Mouse (Mus musculus) forebrain, embryonic 15.5 days (tissue): ENCODE results near the gene Agfg1. TPM values are rescaled to one million over a fixed set of nuclear protein-coding genes. Genes with fewer than 3 reads are reported as not detected.
"Not testable (repeated sequence)": the region's sequence is repeated elsewhere in the genome, so short reads cannot be mapped to it uniquely, and the experiment has no call there.

ENCODE experiments used
- ATAC-seq: fragments of 200-750 bp; cut with Nextera tagmentation; replicated peaks from 2 replicates; pipeline ENCODE4 v1.8.0; 2017; ENCODE audit warnings: mild to moderate bottlenecking, moderate TSS enrichment, moderate library complexity
- H3K27ac ChIP-seq: fragments of 300-500 bp; sonication (generic); replicated peaks from 2 replicates; pipeline ENCODE4 v1.5.1; 2015; ENCODE audit warnings: mild to moderate bottlenecking, inconsistent platforms
- H3K27me3 ChIP-seq: fragments of 300-500 bp; sonication (generic); 2 replicates; pipeline ENCODE4 v1.6.1; 2015; ENCODE audit warnings: inconsistent platforms
- H3K36me3 ChIP-seq: fragments of 300-500 bp; sonication (generic); 2 replicates; pipeline ENCODE4 v1.6.1; 2015; ENCODE audit warnings: mild to moderate bottlenecking, inconsistent platforms
- H3K4me1 ChIP-seq: fragments of 300-500 bp; sonication (generic); 2 replicates; pipeline ENCODE4 v1.6.1; 2015; ENCODE audit warnings: inconsistent platforms
- H3K4me2 ChIP-seq: fragments of 300-500 bp; sonication (generic); replicated peaks from 2 replicates; pipeline ENCODE4 v1.6.1; 2015; ENCODE audit warnings: mild to moderate bottlenecking, inconsistent platforms
- H3K4me3 ChIP-seq: fragments of 300-500 bp; sonication (generic); 2 replicates; pipeline ENCODE4 v1.5.1; 2015; ENCODE audit warnings: mild to moderate bottlenecking, inconsistent platforms
- H3K9ac ChIP-seq: fragments of 300-500 bp; sonication (generic); replicated peaks from 2 replicates; pipeline ENCODE4 v1.6.1; 2015; ENCODE audit warnings: mild to moderate bottlenecking, inconsistent platforms
- H3K9me3 ChIP-seq: fragments of 300-500 bp; sonication (generic); 2 replicates; pipeline ENCODE4 v1.6.1; 2016; ENCODE audit warnings: inconsistent platforms
- WGBS: fragments of 180-500 bp; shearing (Covaris S2); methylation state at CpG from one replicate; pipeline ENCODE4 v1.1.7; 2015; ENCODE audit warnings: mixed read lengths; 5-methylcytosine and 5-hydroxymethylcytosine counted together
- polyA plus RNA-seq: library from polyadenylated mRNA; unstranded; fragments of >200 nt; fragmentation: Nextera tagmentation; extraction: Ambion mirVana; gene quantifications from 2 replicates; pipeline ENCODE4 v1.2.1, GENCODE M21; 2015

Agfg1 gene
- polyA plus RNA-seq, 1 experiment from 2014 or later = 36.8 TPM

DNA sequence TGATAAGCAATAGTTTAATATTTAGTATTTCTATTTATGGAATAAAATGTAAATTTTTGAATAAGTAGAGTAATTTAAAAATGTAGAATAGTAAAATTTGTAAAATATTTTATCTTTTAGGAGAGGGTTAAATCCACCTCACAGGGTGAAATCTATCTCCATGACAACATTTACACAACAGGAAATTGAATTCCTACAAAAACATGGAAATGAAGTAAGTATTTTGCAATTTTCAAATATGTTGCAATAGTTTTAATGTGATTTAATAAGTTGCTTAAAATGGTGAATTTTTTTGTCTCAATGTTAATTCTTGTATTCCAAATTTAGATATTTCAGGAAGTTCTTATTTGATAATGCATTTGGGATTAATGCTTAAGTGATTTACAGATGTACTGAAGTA, 19.0 kb downstream of the Agfg1 start:
- no peaks in the 10 kb centered on the region for H3K4me1 ChIP-seq
- no peak overlapping the region for H3K27ac ChIP-seq
- H3K4me2 ChIP-seq = no peak overlapping the region
- no peaks in the 10 kb centered on the region for H3K9me3 ChIP-seq
- no peaks in the 10 kb centered on the region for H3K27me3 ChIP-seq
- no peaks in the 10 kb centered on the region for H3K36me3 ChIP-seq
- H3K4me3 ChIP-seq = no peak overlapping the region
- no peak overlapping the region for H3K9ac ChIP-seq
- ATAC-seq = no peak

GRCm38 (mm10) chr1:82860391-82860790, 21.1 kb downstream of the Agfg1 start:
- 94% methylated on average over 4 of the region's 4 CpGs for WGBS
- no peak for ATAC-seq
- no peaks in the 10 kb centered on the region for H3K4me1 ChIP-seq
- no peaks in the 10 kb centered on the region for H3K27me3 ChIP-seq
- no peak overlapping the region for H3K9ac ChIP-seq
- no peak overlapping the region for H3K4me2 ChIP-seq
- H3K4me3 ChIP-seq = no peak overlapping the region
- no peaks in the 10 kb centered on the region for H3K36me3 ChIP-seq
- no peaks in the 10 kb centered on the region for H3K9me3 ChIP-seq
- no peak overlapping the region for H3K27ac ChIP-seq

DNA sequence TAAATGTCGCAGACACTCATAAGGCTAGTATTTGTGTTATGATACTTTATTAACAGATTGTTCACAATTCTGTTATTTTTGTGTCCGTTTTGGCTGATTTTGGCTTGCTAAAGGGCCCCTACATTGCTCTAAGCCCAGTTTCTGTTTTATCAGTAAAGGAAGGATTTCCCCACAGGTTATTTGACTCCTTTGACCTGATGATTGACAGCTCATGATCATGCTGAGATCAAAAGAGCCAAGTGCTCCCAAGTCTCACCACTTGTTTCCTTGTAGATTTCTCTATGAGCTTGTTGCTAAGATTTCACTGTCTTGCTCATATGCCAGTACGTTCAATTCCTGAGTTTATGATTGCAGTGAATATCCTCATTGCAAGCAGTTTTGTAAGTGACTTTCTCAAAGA, 30.9 kb downstream of the Agfg1 start:
- H3K9ac ChIP-seq = no peak overlapping the region
- H3K4me3 ChIP-seq = no peak overlapping the region
- no peaks in the 10 kb centered on the region for H3K9me3 ChIP-seq

GRCm38 (mm10) chr1:82879172-82879571, 39.9 kb downstream of the Agfg1 start:
- no peaks in the 10 kb centered on the region for H3K27me3 ChIP-seq

More for the DNA sequence above, 30.9 kb downstream of the Agfg1 start:
- H3K27me3 ChIP-seq = no peaks in the 10 kb centered on the region
- no peak overlapping the region for H3K4me2 ChIP-seq
- peaks cover 9% of the 10 kb centered on the region for H3K36me3 ChIP-seq
- H3K27ac ChIP-seq = no peak overlapping the region
- 90% methylated on average over 3 of the region's 3 CpGs for WGBS
- H3K4me1 ChIP-seq = no peaks in the 10 kb centered on the region
- ATAC-seq = no peak

GRCm38 (mm10) chr1:82880196-82880595, 40.9 kb downstream of the Agfg1 start:
- H3K9ac ChIP-seq = no peak overlapping the region
- H3K36me3 ChIP-seq = peaks cover 28% of the 10 kb centered on the region
- H3K4me2 ChIP-seq = no peak overlapping the region
- no peak overlapping the region for H3K27ac ChIP-seq
- WGBS = 71% methylated on average over 8 of the region's 8 CpGs
- no peak for ATAC-seq
- H3K4me1 ChIP-seq = no peaks in the 10 kb centered on the region
- H3K9me3 ChIP-seq = no peaks in the 10 kb centered on the region
- no peaks in the 10 kb centered on the region for H3K27me3 ChIP-seq
- no peak overlapping the region for H3K4me3 ChIP-seq

More at GRCm38 (mm10) chr1:82879172-82879571, 39.9 kb downstream of the Agfg1 start:
- Histone ChIP-seq H3K4me2 (no peak overlapping the region), H3K36me3 (peaks cover 24% of the 10 kb centered on the region), H3K9ac (no peak overlapping the region), H3K27ac (no peak overlapping the region), H3K4me3 (no peak overlapping the region), H3K9me3 (no peaks in the 10 kb centered on the region), H3K4me1 (no peaks in the 10 kb centered on the region)
- no peak for ATAC-seq
- WGBS = 83% methylated on average over 2 of the region's 2 CpGs

GRCm38 (mm10) chr1:82893269-82893668, 54.0 kb downstream of the Agfg1 start:
- Histone ChIP-seq H3K4me1 (no peaks in the 10 kb centered on the region), H3K27ac (no peak overlapping the region), H3K9me3 (no peaks in the 10 kb centered on the region), H3K27me3 (no peaks in the 10 kb centered on the region), H3K9ac (no peak overlapping the region), H3K4me3 (no peak overlapping the region), H3K4me2 (no peak overlapping the region), H3K36me3 (peaks cover 28% of the 10 kb centered on the region)
- 94% methylated on average over 7 of the region's 7 CpGs for WGBS
- ATAC-seq = no peak

- Histone ChIP-seq H3K4me2 (no peak overlapping the region), H3K36me3 (peaks cover 16% of the 10 kb centered on the region; the same call in 1 of the 2 replicates), H3K27me3 (no peaks in the 10 kb centered on the region), H3K9me3 (no peaks in the 10 kb centered on the region), H3K9ac (no peak overlapping the region), H3K4me3 (no peak overlapping the region), H3K27ac (no peak overlapping the region), H3K4me1 (no peaks in the 10 kb centered on the region)
- ATAC-seq = no peak
- 98% methylated on average over 1 of the region's 1 CpGs for WGBS
Observed at GRCm38 (mm10) chr1:82900567-82900966, 61.3 kb downstream of the Agfg1 start.

- 97% methylated on average over 3 of the region's 3 CpGs for WGBS
- no peak overlapping the region for H3K27ac ChIP-seq
- H3K4me1 ChIP-seq = no peaks in the 10 kb centered on the region
- no peaks in the 10 kb centered on the region for H3K27me3 ChIP-seq
- H3K9ac ChIP-seq = no peak overlapping the region
- peaks cover 16% of the 10 kb centered on the region; the same call in 1 of the 2 replicates for H3K36me3 ChIP-seq
- H3K9me3 ChIP-seq = no peaks in the 10 kb centered on the region
- no peak for ATAC-seq
- H3K4me2 ChIP-seq = no peak overlapping the region
- H3K4me3 ChIP-seq = no peak overlapping the region
Observed at GRCm38 (mm10) chr1:82901201-82901600, 61.9 kb downstream of the Agfg1 start.

- Histone ChIP-seq H3K27ac (no peak overlapping the region), H3K4me2 (no peak overlapping the region), H3K36me3 (peaks cover 9% of the 10 kb centered on the region; the same call in 1 of the 2 replicates), H3K4me3 (no peak overlapping the region), H3K9me3 (no peaks in the 10 kb centered on the region), H3K4me1 (no peaks in the 10 kb centered on the region), H3K27me3 (no peaks in the 10 kb centered on the region), H3K9ac (no peak overlapping the region)
- 45% methylated on average over 3 of the region's 3 CpGs for WGBS
- ATAC-seq = peak; percentile 8; the same call in 1 of the 2 replicates
Observed at GRCm38 (mm10) chr1:82905886-82906285, 66.6 kb downstream of the Agfg1 start.

GRCm38 (mm10) chr1:82913025-82913424, 73.7 kb downstream of the Agfg1 start, which contains the start of gene A030005L19Rik:
Gene A030005L19Rik (plus strand): TSS chr1:82913325.
- no peak within 1 kb of the TSS for H3K27ac ChIP-seq
- no peak within 1 kb of the TSS for H3K4me2 ChIP-seq
- H3K9ac ChIP-seq = no peak within 1 kb of the TSS
- no peaks in the 10 kb centered on the region for H3K36me3 ChIP-seq
- H3K4me1 ChIP-seq = no peaks in the 10 kb centered on the region
- H3K4me3 ChIP-seq = no peak within 1 kb of the TSS
- ATAC-seq = no peak
- no peaks in the 10 kb centered on the region for H3K9me3 ChIP-seq
- H3K27me3 ChIP-seq = no peaks in the 10 kb centered on the region
- 90% methylated on average over 3 of the region's 3 CpGs for WGBS

- ATAC-seq, H3K4me2 ChIP-seq, H3K4me1 ChIP-seq, H3K9me3 ChIP-seq, H3K9ac ChIP-seq, H3K27me3 ChIP-seq, H3K36me3 ChIP-seq, H3K27ac ChIP-seq, H3K4me3 ChIP-seq: not testable (repeated sequence)
- 97% methylated on average over 5 of the region's 5 CpGs for WGBS
Observed at GRCm38 (mm10) chr1:82913434-82913833, 74.2 kb downstream of the Agfg1 start.

DNA sequence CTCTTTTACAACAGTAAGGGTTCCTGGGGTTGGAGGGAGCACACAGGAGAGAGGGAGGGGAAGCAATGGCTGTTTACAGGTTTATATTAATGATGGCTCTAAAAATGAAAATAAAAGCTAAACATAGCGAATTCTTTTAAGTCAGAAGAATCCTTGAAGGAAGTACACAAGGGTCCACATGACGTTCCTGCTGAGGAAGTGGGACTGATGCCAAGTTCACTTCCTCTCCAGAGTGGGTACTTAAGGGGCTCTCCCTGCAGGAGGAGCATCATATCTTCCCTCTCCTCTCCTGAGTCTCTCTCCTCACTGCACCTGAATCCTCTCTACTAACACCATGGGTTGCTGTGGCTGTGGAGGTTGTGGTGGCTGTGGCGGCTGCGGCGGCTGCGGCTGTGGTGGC, 85.4 kb downstream of the Agfg1 start, which contains the start of gene A030014E15Rik:
Gene A030014E15Rik, plus strand, starts transcription at position 268 of the 400 bp plus-strand sequence.
- H3K27ac ChIP-seq = no peak within 1 kb of the TSS
- H3K4me3 ChIP-seq = no peak within 1 kb of the TSS
- no peaks in the 10 kb centered on the region for H3K36me3 ChIP-seq
- H3K27me3 ChIP-seq = no peaks in the 10 kb centered on the region
- no peaks in the 10 kb centered on the region for H3K9me3 ChIP-seq
- 83% methylated on average over 3 of the region's 6 CpGs for WGBS
- H3K4me2 ChIP-seq = no peak within 1 kb of the TSS
- no peak for ATAC-seq
- no peaks in the 10 kb centered on the region for H3K4me1 ChIP-seq
- H3K9ac ChIP-seq = no peak within 1 kb of the TSS

DNA sequence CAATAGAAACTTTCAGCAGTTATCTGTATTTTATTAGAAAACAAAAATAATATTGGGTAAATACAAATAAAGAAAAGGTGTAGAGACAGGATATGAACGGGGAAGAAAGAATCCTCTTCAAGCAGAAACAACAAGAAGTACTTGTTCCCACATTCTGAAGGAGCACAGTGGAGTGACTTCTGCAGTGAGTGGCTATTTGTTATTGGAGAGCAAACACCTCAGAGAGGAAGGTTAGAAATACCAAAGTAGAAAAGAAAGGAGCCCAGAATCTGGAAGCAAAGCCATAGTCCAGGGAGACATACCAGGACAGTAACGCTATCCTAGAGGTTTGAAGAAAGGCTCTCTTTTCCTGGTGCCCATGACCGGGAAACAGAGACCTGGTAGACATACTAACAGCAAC, 91.3 kb downstream of the Agfg1 start:
- ATAC-seq, H3K9ac ChIP-seq, H3K36me3 ChIP-seq, H3K4me2 ChIP-seq, H3K9me3 ChIP-seq, H3K4me1 ChIP-seq, H3K27ac ChIP-seq, H3K4me3 ChIP-seq, H3K27me3 ChIP-seq: not testable (repeated sequence)
- WGBS = 98% methylated on average over 3 of the region's 3 CpGs
